Mouse (Mus musculus) heart, adult 2 months (tissue): Measurements from ENCODE around the gene Itpa.

ENCODE experiments used
- CTCF ChIP-seq: fragments of 200-600 bp; IDR thresholded peaks from 2 replicates; pipeline ENCODE4 v1.8.1; 2022; ENCODE audit warnings: antibody characterized with exemption, mild to moderate bottlenecking, moderate library complexity
- EP300 ChIP-seq: fragments of 200-500 bp; IDR thresholded peaks from 2 replicates; pipeline ENCODE4 v1.6.1; 2011; ENCODE audit warnings: low read depth, low read length, control low read depth; ENCODE audit not compliant: insufficient read depth
- POLR2A ChIP-seq: fragments of 200-500 bp; IDR thresholded peaks from 2 replicates; pipeline ENCODE4 v1.6.1; 2011; ENCODE audit warnings: mild to moderate bottlenecking, low read depth, low read length, control low read depth; ENCODE audit not compliant: insufficient read depth

GRCm38 (mm10) chr2:130697821-130698266 lies 30.4 kb downstream of the Itpa start:
- TF ChIP-seq EP300 (no peak), CTCF (no peak), POLR2A (no peak)
